Mouse (Mus musculus): ENCODE data around the gene Zeb2.

DNA sequence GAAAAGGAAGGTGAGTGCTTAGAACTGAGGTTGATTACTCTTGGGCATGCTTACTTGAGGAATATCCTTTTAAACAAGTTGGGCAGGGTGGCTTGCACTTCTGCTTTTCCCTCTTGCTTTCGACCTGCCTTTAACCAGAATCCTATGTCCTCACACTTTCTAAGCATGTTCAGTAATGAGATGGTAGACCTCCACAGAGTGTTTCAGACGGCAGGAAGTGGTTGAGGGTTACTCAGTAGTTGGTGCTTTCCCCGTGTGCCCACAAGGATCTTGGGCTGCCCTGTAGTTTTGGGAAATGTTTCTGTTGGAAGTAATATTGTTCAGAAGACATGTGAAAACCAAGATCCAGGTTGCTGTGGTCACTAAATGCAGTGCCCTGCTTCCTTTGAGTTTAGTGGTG lies 135.5 kb downstream of the Zeb2 start:
- no peak for TF ChIP-seq CTCF (IDR thresholded peaks at IDR 0.05; ENCODE audit: insufficient read depth, low read length)
- no peak for TF ChIP-seq POLR2A (IDR thresholded peaks at IDR 0.05; ENCODE audit: borderline replicate concordance, extremely low read depth, low read depth, low read length)
